Mouse (Mus musculus) cerebellum, adult (tissue): ENCODE results near the gene Il13ra1.
A peak's percentile ranks its signal among the peaks of the same experiment; 100 is the strongest.

Experiments
- ATAC-seq: cut with Nextera tagmentation; 2 replicates; pipeline ENCODE4 v1.9.2; 2017; ENCODE audit warnings: mild to moderate bottlenecking, moderate library complexity, mixed read lengths; ENCODE audit not compliant: insufficient number of reproducible peaks, low FRiP score, low TSS enrichment

Il13ra1 gene

DNA sequence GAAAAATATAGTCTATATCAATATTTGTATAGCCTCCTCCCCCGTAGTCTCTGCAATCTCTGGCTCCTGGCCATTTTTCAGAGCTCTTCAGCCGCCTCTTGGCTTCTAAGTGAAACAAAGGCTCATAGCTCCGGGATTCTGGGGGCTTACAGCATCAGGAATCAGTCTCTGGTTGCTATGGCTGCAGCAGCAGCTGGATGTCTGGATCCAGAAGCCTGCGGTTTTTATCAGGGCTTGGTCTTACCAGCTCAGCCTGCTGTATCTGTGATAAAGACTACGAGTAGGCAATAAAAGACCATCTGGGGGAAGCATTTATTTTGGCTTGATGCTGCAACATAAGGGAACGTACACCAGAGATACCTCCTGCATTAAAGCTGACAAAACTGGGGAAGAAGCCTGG is 82.0 kb downstream of the Il13ra1 start:
- ATAC-seq = no peak

DNA sequence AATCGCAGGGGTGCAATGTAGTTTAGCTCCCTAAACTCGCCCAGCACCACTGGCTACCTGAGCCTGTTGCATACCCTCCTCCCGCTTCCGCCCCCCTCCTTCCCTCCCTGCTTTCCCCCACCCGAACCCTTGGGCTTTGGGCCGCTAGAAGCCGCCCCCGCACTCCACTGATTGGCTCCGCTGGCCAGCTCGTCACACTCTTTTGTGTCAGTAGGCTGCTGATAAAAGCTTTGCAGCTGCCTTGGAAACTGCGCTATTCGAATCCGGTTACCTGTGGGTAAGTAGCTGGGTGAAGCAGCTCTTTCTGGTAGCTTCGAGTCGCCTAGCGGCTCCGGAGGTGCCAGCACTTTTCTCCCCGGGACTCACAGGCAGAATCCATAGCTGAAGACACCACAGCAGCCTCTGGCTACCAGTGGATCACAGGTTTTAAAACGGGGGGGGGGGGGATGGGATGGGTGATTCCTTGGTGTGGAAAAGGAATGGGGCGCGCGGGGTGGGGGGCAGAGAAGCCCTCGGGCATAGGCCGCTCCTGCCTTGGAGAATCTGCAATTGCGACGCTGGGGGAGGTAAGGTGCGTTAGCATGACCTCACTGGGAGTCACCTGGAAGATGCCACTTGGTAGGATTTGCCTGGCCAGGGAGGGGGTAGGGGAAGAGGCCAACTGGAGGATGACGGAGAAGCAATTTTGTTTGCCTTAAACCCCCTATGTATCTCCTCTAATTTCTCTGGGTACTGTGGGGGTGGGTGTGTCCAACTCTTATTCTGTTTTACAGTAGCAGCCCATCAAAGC is 84.0 kb downstream of the Il13ra1 start, which contains the start of gene Zcchc12:
Gene Zcchc12, plus strand, starts transcription at position 169 of the 790 bp plus-strand sequence.
- peak; percentile 52; the same call in 1 of the 2 replicates for ATAC-seq

DNA sequence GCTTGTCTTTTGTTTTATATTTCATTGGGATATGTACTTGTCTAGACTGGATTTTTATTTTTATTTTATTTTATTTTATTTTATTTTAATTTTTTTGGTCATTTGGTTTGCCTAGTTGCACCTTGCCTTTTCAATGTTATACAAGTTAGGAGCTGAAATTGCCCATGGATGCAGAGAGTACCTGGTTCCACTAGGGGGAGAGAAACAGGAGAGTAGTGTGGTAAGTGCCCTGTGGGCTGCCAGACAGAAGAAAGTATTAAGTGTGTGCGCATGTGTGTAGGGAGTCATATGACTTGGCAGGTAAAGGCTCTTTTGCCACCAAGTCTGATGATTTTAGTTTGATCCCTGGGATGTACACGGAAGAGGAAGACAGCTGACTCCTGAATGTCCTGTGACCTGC is 97.6 kb downstream of the Il13ra1 start:
- no peak for ATAC-seq

DNA sequence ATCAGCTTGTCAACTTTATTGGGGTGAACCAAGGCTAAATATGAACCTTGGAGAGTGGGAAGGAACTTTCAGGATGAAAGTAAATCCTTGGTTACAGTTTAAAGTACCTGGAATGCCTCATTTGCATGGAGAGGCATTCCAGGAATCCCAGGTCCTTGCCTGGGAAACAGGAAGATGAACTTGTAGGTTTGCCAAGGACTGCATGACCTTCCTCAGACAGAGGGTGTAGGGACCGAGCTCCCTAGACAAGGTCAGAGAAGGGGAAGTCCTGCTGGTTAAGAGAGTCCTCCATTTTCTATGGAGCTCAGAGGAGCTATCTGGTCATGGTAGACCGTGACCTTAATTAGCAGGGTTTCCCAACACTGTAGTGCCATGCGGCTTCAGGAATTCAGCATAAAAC is 99.3 kb downstream of the Il13ra1 start:
- ATAC-seq = no peak
